Comparison of ENCODE assay signal across 9 mouse cellular contexts in the genomic region with DNA sequence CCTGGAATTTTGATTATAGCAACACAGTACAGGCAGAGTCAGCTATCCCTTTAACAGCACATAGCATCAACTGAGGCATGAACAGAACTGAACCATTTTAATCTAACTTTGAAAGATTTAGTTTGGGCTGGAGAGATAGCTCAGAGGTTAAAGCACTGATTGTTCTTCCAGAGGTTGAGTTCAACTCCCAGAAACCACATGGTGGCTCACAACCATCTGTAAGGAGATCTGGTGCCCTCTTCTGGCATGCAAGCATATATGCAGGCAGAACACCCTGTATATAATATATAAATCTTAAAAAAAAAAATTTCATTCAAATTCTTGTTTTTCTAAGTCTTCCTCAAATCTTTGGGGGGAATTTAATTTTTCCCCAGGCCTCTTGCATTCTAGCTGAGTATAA. TPM values are rescaled to one million over a fixed set of nuclear protein-coding genes. Genes with fewer than 3 reads are reported as not detected.
DNase-seq lines count a peak whose midpoint lies in the region; ATAC-seq and TF ChIP-seq lines count a peak whose summit lies in the region.
"Had no signal": no experiment of that assay in that cellular context is flagged by ENCODE, and none has a peak within 500 bp of the region (broad histone marks: within the 10 kb centered on the region; RNA-seq: fewer than 3 reads in every experiment).

No protein-coding gene starts in this region.

- ATAC-seq in intestine, postnatal 0 days = no peak
- ATAC-seq in intestine, embryonic 15.5 days = no peak

- H3K27me3 ChIP-seq in intestine, postnatal 0 days (replicated peaks; ENCODE audit: control insufficient read depth, insufficient read depth, low read length) = no peaks in the 10 kb centered on the region
- no peaks in the 10 kb centered on the region for H3K27me3 ChIP-seq in intestine, embryonic 15.5 days (replicated peaks)
- H3K27me3 ChIP-seq: heart, embryonic 13.5 days had no signal

- no peak overlapping the region for H3K9ac ChIP-seq in intestine, postnatal 0 days (ENCODE audit: low read depth, low read length)
- H3K9ac ChIP-seq in intestine, embryonic 15.5 days = no peak overlapping the region
- H3K9ac ChIP-seq: heart, embryonic 13.5 days had no signal

- peaks cover 68% of the 10 kb centered on the region for H3K36me3 ChIP-seq in intestine, postnatal 0 days (ENCODE audit: control insufficient read depth, insufficient read depth)
- peaks cover 41% of the 10 kb centered on the region for H3K36me3 ChIP-seq in intestine, embryonic 15.5 days

- H3K27ac ChIP-seq in intestine, postnatal 0 days (ENCODE audit: low read depth, low read length) = no peak overlapping the region
- H3K27ac ChIP-seq in intestine, embryonic 15.5 days = no peak overlapping the region
- H3K27ac ChIP-seq: heart, embryonic 13.5 days had no signal

- no peak overlapping the region for H3K4me2 ChIP-seq in intestine, postnatal 0 days (replicated peaks; ENCODE audit: low read depth)
- H3K4me2 ChIP-seq in intestine, embryonic 15.5 days (replicated peaks) = no peak overlapping the region
- H3K4me2 ChIP-seq: heart, embryonic 13.5 days had no signal

- H3K9me3 ChIP-seq in intestine, postnatal 0 days (ENCODE audit: control insufficient read depth) = no peaks in the 10 kb centered on the region
- H3K9me3 ChIP-seq in intestine, embryonic 15.5 days = no peaks in the 10 kb centered on the region
- H3K9me3 ChIP-seq: heart, embryonic 13.5 days had no signal

- peak; percentile 16 for DNase-seq in thymus, postnatal 0 days (ENCODE audit: low spot score)
- DNase-seq in thymus, postnatal 25 days = no peak
- peak; percentile 47 for DNase-seq in T-cell, adult 2 months (ENCODE audit: low spot score)
- no peak for DNase-seq in right cerebral cortex, postnatal 10 days (ENCODE audit: low spot score in 2 of 2)
- no peak for DNase-seq in kidney, postnatal 10 days

- peak; percentile 78 for TF ChIP-seq CTCF in intestine, postnatal 0 days (IDR thresholded peaks at IDR 0.05; ENCODE audit: low read depth)

- no peaks in the 10 kb centered on the region for H3K4me1 ChIP-seq in intestine, postnatal 0 days (replicated peaks; ENCODE audit: control insufficient read depth, insufficient read depth, low read length)
- no peaks in the 10 kb centered on the region for H3K4me1 ChIP-seq in intestine, embryonic 15.5 days (replicated peaks)

- no peak overlapping the region for H3K4me3 ChIP-seq in intestine, postnatal 0 days (ENCODE audit: low read depth, low read length)
- no peak overlapping the region for H3K4me3 ChIP-seq in intestine, embryonic 15.5 days (replicated peaks)
- H3K4me3 ChIP-seq: heart, embryonic 13.5 days; myocyte had no signal

RNA-seq across cellular contexts. Expression of a gene that starts 9.7 kb away (rescaled TPM):
- polyA plus RNA-seq in intestine, postnatal 0 days (2015; fragmentation: Nextera tagmentation; extraction: Ambion mirVana) = 278 and 296 TPM in 2 replicates
- polyA plus RNA-seq in intestine, embryonic 15.5 days (2015; fragmentation: Nextera tagmentation; extraction: Ambion mirVana) = 295 and 300 TPM in 2 replicates
- polyA plus RNA-seq in thymus, postnatal 0 days (2015; fragmentation: Nextera tagmentation; extraction: Ambion mirVana) = 327 and 329 TPM in 2 replicates

RNA-seq across cellular contexts. Expression of a gene that starts 34.9 kb away (rescaled TPM):
- 25.3 and 29.1 TPM in 2 replicates for polyA plus RNA-seq in intestine, postnatal 0 days (2015; fragmentation: Nextera tagmentation; extraction: Ambion mirVana)
- polyA plus RNA-seq in intestine, embryonic 15.5 days (2015; fragmentation: Nextera tagmentation; extraction: Ambion mirVana) = 24.8 and 30.0 TPM in 2 replicates
- 33.3 and 41.5 TPM in 2 replicates for polyA plus RNA-seq in thymus, postnatal 0 days (2015; fragmentation: Nextera tagmentation; extraction: Ambion mirVana)

Comparison
In these comparisons a context has a peak if more than half of its experiments do, and no peak if none do; other contexts are left out.
1. DNase-seq: peak in thymus, postnatal 0 days (single experiment) and T-cell, adult 2 months (single experiment); none in thymus, postnatal 25 days (single experiment), right cerebral cortex, postnatal 10 days (0 of 2) and kidney, postnatal 10 days (single experiment).